Mouse (Mus musculus) ES-CJ7 (cell line): Measurements from ENCODE around the gene Pdzk1.

ENCODE experiments used
- DNase-seq: peaks from one replicate; pipeline ENCODE4 v3.0.0; 2011; ENCODE audit warnings: low read depth, low spot score

Pdzk1 gene

DNA sequence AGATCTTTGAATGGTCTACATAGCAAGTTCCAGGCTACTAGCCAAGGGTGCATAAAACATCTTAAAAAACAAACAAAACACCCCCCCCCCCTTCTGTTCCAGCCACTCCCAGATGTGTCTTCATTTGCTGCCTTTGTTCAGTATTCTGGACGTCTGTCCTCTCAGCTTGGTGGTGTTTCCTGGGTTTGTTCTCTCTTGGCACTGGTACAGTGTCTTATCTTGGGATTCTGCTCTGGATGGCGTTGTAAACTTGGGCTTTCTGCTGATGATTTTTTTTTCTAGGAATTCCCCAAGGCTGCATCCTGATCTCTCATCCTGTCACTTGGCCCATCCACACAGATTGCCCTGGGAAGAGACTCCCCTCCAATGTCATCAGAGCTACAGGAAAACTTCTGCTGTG, 7.3 kb downstream of the Pdzk1 start:
- DNase-seq, result no peak

GRCm38 (mm10) chr3:96838996-96839645, 10.0 kb downstream of the Pdzk1 start:
- DNase-seq, result no peak

GRCm38 (mm10) chr3:96845191-96845590, 16.1 kb downstream of the Pdzk1 start:
- DNase-seq, result no peak

GRCm38 (mm10) chr3:96845806-96846205, 16.7 kb downstream of the Pdzk1 start:
- DNase-seq, result no peak

- no peak for DNase-seq
Measured at GRCm38 (mm10) chr3:96846985-96847384, 17.9 kb downstream of the Pdzk1 start.

GRCm38 (mm10) chr3:96847661-96848060, 18.6 kb downstream of the Pdzk1 start:
- no peak for DNase-seq

GRCm38 (mm10) chr3:96848470-96848869, 19.4 kb downstream of the Pdzk1 start:
- DNase-seq, result no peak

DNA sequence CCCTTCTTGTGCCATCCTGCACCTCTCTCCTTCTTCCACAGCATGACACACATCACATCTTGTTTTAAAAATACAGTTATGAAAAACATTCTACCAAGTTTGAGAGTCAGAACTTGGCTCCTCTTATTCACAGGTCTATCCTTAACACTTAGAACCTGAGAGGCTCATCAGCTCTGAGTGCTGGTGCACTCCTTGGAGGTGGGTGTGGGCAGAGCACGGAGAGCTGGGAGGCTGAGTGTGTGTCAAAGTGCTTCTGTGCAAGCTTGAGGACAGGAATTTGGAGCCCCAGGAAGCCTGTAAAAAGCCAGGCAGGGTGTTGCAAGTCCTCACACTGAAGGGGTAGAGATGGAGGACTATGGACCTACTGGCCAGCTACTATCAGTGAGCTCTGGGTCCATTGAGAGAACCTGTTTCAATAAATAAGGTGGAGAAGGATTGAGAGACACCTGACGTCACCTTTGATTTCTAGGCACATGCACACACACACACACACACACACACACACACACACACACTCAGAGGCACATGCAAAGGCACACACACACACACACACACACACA, 20.2 kb downstream of the Pdzk1 start:
- no peak for DNase-seq

DNA sequence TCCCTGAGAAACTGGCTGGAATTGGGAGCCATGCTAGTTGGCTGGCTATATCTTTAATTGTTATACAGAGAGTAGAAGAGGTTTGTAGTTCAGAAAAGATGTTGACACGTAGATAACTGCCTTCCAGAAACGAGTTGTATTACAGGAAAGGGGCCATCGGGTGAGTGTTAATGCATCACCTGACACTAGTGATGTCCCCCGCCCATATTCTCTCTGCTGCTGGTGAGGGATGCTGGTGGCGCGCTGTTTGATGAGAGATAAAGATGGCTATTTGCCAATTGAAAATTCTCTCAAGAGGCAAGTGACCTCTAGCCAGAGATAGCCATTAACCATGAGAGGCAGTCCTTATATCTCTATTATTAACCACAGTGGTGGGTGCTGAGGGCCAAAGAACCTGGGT, 23.5 kb downstream of the Pdzk1 start:
- no peak for DNase-seq

DNA sequence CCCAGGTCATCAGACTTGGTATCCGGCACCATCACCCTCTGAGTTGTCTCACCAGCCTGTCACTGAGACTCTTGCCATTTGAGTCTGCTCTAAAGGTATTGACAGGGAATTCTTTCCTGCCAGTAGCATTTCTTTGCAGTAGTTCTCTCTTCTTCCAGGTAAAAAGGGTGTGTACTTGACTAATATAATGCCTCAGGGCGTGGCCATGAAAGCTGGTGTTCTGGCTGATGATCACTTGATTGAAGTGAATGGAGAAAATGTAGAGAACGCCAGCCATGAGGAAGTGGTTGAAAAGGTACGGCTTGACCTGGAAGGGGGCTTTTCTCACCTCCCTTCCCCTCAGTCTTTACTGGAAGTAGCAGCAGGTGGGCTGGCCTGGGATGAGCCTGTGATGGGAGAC, 25.3 kb downstream of the Pdzk1 start:
- DNase-seq, result peak; percentile 51

DNA sequence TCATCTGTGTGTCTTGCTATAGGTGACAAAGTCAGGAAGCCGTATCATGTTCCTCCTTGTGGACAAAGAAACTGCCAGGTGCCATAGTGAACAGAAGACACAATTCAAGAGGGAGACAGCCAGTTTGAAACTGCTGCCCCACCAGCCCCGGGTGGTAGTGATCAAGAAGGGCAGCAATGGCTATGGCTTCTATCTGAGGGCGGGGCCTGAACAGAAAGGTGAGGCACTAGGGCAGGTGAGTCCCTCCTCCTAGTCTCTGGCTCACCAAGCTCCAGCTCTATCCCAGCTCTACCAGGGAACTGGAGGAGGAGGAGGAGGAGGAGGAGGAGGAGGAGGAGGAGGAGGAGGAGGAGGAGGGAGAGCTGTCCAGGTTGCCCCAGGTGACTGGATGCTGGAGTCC, 26.7 kb downstream of the Pdzk1 start:
- no peak for DNase-seq

DNA sequence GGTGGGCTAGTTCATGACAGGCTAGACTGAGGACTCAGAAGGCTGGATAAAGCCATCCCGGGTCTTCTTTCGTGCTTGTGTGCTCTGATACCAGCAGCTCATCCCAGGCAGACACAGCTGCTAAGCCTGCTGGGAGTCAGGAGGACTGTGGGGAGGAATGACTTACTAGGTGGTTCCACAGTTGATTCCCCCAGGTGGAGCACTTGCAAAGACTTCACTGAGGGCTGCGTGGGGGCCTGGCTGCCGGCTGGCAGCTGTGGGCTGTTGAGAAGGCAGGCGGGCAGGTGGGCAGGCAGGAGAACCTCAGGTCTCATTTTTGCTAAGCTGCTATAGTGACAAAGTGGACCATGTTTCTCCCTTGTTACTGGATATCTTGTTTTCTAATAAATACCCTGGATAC, 31.4 kb downstream of the Pdzk1 start:
- DNase-seq, result no peak

GRCm38 (mm10) chr3:96867863-96868262, 38.8 kb downstream of the Pdzk1 start:
- no peak for DNase-seq

DNA sequence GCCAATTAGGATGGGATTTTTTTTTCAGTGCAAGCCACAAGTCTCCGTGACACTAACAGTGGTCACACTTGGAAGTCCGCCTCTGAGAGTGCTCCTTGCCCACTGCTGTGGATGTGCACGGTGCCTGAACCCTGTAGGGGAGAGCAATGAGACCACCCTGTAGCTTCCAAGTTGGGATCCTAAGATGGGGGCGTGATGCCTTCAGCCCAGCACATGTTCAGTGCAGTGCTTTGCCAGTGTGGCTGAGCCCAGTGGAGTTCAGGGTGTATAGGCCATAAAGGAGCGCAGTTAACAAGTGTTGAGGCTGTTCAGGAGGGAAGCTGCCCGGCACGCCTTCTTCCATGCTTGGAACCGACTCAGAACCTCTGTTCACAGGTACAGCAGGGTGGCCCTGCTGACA, 39.5 kb downstream of the Pdzk1 start:
- no peak for DNase-seq

- DNase-seq, result no peak
Measured at GRCm38 (mm10) chr3:96869091-96869490, 40.0 kb downstream of the Pdzk1 start.

- no peak for DNase-seq
Measured at GRCm38 (mm10) chr3:96870270-96870669, 41.2 kb downstream of the Pdzk1 start.

DNA sequence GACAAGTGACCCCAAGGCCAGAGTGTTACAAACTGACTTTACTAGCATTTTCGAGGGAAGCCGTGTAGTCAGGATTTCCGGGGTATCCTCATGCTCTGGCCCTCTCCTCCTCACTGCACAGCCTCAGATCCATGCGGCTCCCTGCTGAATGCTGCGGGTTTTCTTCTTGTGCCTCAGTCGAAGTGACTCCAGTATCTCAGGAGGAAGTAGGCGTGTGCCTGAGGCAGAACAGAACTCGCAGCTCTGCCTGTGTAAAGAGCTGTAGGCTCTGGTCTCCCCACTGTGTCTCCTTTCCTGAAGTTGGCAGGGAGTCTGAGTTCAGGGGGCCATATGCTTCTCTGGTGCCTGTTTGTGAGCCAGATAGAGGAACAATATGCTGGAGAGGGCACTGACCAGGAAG, 42.0 kb downstream of the Pdzk1 start:
- DNase-seq, result no peak

GRCm38 (mm10) chr3:96872501-96872900, 43.4 kb downstream of the Pdzk1 start:
- DNase-seq, result no peak

GRCm38 (mm10) chr3:96874808-96875571, 45.9 kb downstream of the Pdzk1 start:
- DNase-seq, result no peak

- no peak for DNase-seq
Measured at GRCm38 (mm10) chr3:96879536-96879935, 50.5 kb downstream of the Pdzk1 start.

DNA sequence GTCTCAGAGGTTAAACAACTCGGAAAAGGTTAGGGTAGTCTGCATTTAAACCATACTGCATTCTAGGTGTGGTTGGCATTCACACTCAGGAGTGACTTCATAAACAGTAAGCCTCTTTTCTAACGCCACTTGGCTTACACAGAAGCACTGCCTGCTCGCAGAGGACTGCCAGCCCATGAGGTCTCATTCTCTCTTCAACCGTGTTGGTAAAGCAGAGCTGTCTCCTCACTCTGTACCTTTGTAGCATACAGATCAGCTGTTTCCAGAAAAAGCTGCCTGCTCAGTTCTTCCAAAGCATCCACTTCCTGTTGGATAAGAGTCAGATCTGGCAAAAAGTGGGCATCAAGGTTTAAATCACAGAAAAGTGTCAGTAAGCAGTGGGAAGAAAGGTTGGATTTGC, 51.3 kb downstream of the Pdzk1 start:
- no peak for DNase-seq

DNA sequence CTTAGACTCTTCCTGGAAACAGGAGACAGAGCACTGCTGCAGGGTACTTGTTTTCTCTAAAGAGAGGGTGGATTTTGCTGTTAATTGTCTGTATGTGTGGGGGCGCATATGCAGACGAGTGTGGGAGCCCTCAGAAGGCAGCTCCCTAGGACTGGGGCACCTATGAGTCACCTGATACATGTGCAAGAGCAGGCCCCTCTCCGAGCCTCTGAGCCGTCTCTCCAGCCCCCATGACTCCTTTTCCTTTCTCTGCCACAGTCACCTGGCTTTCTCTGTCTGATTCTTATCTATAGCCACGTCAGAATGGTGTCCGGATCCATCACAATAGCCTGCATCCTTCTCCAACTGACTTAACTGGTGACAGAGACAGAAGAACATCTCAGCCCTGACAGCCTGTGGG, 52.5 kb downstream of the Pdzk1 start:
- no peak for DNase-seq
